Mouse (Mus musculus): ENCODE measurements around the gene Kdm4c. TPM values are rescaled to one million over a fixed set of nuclear protein-coding genes. Genes with fewer than 3 reads are reported as not detected.
A peak's percentile ranks its signal among the peaks of the same experiment; 100 is the strongest.

The Kdm4c gene
- total and polyA plus RNA-seq, 2 experiments from 2014 or later: 7.6 to 8.1 TPM

GRCm38 (mm10) chr4:74231405-74231804 is 10.9 kb upstream of the Kdm4c start:
- H3K9me3 ChIP-seq (replicated peaks; ENCODE audit: control insufficient read depth, low read length): no peaks in the 10 kb centered on the region
- H3K4me2 ChIP-seq (ENCODE audit: low read depth, low read length): no peak overlapping the region
- H3K9ac ChIP-seq (replicated peaks; ENCODE audit: low read depth, low read length): no peak overlapping the region
- H3K27ac ChIP-seq (ENCODE audit: low read depth): no peak overlapping the region
- TF ChIP-seq EP300 (IDR thresholded peaks at IDR 0.05; ENCODE audit: low read depth) (no peak), CTCF (IDR thresholded peaks at IDR 0.05; ENCODE audit: low read depth) (peak; percentile 71)
- ATAC-seq (ENCODE audit: insufficient read depth, low read depth) (0 out of 2 replicates have a peak, but pooled peaks have one; percentile 24), DNase-seq (ENCODE audit: low spot score) (no peak)
- no peak overlapping the region for H3K4me3 ChIP-seq (ENCODE audit: low read depth, low read length)
- 57% methylated on average over 5 of the region's 5 CpGs for WGBS
- no peaks in the 10 kb centered on the region for H3K27me3 ChIP-seq (ENCODE audit: control insufficient read depth, insufficient read depth, low read length)
- no peaks in the 10 kb centered on the region for H3K4me1 ChIP-seq (ENCODE audit: control insufficient read depth, insufficient read depth)
- no peaks in the 10 kb centered on the region for H3K36me3 ChIP-seq (replicated peaks; ENCODE audit: control insufficient read depth, insufficient read depth, low read length)

- H3K4me3 ChIP-seq (ENCODE audit: low read depth, low read length): no peak overlapping the region
- no peak overlapping the region for H3K9ac ChIP-seq (replicated peaks; ENCODE audit: low read depth, low read length)
- H3K4me1 ChIP-seq (ENCODE audit: control insufficient read depth, insufficient read depth): no peaks in the 10 kb centered on the region
- H3K27me3 ChIP-seq (ENCODE audit: control insufficient read depth, insufficient read depth, low read length): no peaks in the 10 kb centered on the region
- no peak for ATAC-seq (ENCODE audit: insufficient read depth, low read depth)
- no peak for DNase-seq (ENCODE audit: low spot score)
- no peak overlapping the region for H3K4me2 ChIP-seq (ENCODE audit: low read depth, low read length)
- no peak overlapping the region for H3K27ac ChIP-seq (ENCODE audit: low read depth)
- H3K36me3 ChIP-seq (replicated peaks; ENCODE audit: control insufficient read depth, insufficient read depth, low read length): no peaks in the 10 kb centered on the region
- 72% methylated on average over 3 of the region's 3 CpGs for WGBS
- no peak for TF ChIP-seq CTCF (IDR thresholded peaks at IDR 0.05; ENCODE audit: low read depth)
- no peak for TF ChIP-seq EP300 (IDR thresholded peaks at IDR 0.05; ENCODE audit: low read depth)
- no peaks in the 10 kb centered on the region for H3K9me3 ChIP-seq (replicated peaks; ENCODE audit: control insufficient read depth, low read length)
Observed at GRCm38 (mm10) chr4:74233534-74233933, 8.8 kb upstream of the Kdm4c start.

- peaks cover 6% of the 10 kb centered on the region; the same call in 1 of the 2 replicates for H3K4me1 ChIP-seq (ENCODE audit: control insufficient read depth, insufficient read depth)
- peak overlapping the region; percentile 79 for H3K4me2 ChIP-seq (ENCODE audit: low read depth, low read length)
- H3K9me3 ChIP-seq (replicated peaks; ENCODE audit: control insufficient read depth, low read length): no peaks in the 10 kb centered on the region
- WGBS: under 1% methylated on average over 65 of the region's 68 CpGs
- peak overlapping the region; percentile 89 for H3K9ac ChIP-seq (replicated peaks; ENCODE audit: low read depth, low read length)
- peak overlapping the region; percentile 89 for H3K4me3 ChIP-seq (ENCODE audit: low read depth, low read length)
- peak; percentile 99 for ATAC-seq (ENCODE audit: insufficient read depth, low read depth)
- TF ChIP-seq CTCF (IDR thresholded peaks at IDR 0.05; ENCODE audit: low read depth) (no peak), EP300 (IDR thresholded peaks at IDR 0.05; ENCODE audit: low read depth) (no peak)
- no peaks in the 10 kb centered on the region for H3K27me3 ChIP-seq (ENCODE audit: control insufficient read depth, insufficient read depth, low read length)
- no peaks in the 10 kb centered on the region for H3K36me3 ChIP-seq (replicated peaks; ENCODE audit: control insufficient read depth, insufficient read depth, low read length)
- peak overlapping the region; percentile 91 for H3K27ac ChIP-seq (ENCODE audit: low read depth)
- DNase-seq (ENCODE audit: low spot score): peak; percentile 97
Observed at GRCm38 (mm10) chr4:74251348-74252244, 9.3 kb downstream of the Kdm4c start.

GRCm38 (mm10) chr4:74252245-74253105 is 10.2 kb downstream of the Kdm4c start:
- peak; percentile 10 for DNase-seq (ENCODE audit: low spot score)

GRCm38 (mm10) chr4:74257882-74258281 is 15.6 kb downstream of the Kdm4c start:
- no peaks in the 10 kb centered on the region for H3K27me3 ChIP-seq (ENCODE audit: control insufficient read depth, insufficient read depth, low read length)
- WGBS: 73% methylated on average over 5 of the region's 5 CpGs
- no peak overlapping the region for H3K4me2 ChIP-seq (ENCODE audit: low read depth, low read length)
- H3K9ac ChIP-seq (replicated peaks; ENCODE audit: low read depth, low read length): no peak overlapping the region
- no peak overlapping the region for H3K4me3 ChIP-seq (ENCODE audit: low read depth, low read length)
- no peaks in the 10 kb centered on the region for H3K36me3 ChIP-seq (replicated peaks; ENCODE audit: control insufficient read depth, insufficient read depth, low read length)
- no peak for ATAC-seq (ENCODE audit: insufficient read depth, low read depth)
- 0 out of 2 replicates have a peak, but pooled peaks cover 3% of the 10 kb centered on the region for H3K4me1 ChIP-seq (ENCODE audit: control insufficient read depth, insufficient read depth)
- TF ChIP-seq EP300 (IDR thresholded peaks at IDR 0.05; ENCODE audit: low read depth) (no peak), CTCF (IDR thresholded peaks at IDR 0.05; ENCODE audit: low read depth) (no peak)
- no peak overlapping the region for H3K27ac ChIP-seq (ENCODE audit: low read depth)
- DNase-seq (ENCODE audit: low spot score): no peak
- H3K9me3 ChIP-seq (replicated peaks; ENCODE audit: control insufficient read depth, low read length): no peaks in the 10 kb centered on the region

More at GRCm38 (mm10) chr4:74252245-74253105, 10.2 kb downstream of the Kdm4c start:
- Histone ChIP-seq H3K9me3 (replicated peaks; ENCODE audit: control insufficient read depth, low read length) (no peaks in the 10 kb centered on the region), H3K27ac (ENCODE audit: low read depth) (peak overlapping the region; percentile 91), H3K27me3 (ENCODE audit: control insufficient read depth, insufficient read depth, low read length) (no peaks in the 10 kb centered on the region), H3K36me3 (replicated peaks; ENCODE audit: control insufficient read depth, insufficient read depth, low read length) (no peaks in the 10 kb centered on the region), H3K4me2 (ENCODE audit: low read depth, low read length) (peak overlapping the region; percentile 79), H3K4me1 (ENCODE audit: control insufficient read depth, insufficient read depth) (peaks cover 6% of the 10 kb centered on the region; the same call in 1 of the 2 replicates), H3K4me3 (ENCODE audit: low read depth, low read length) (peak overlapping the region; percentile 89), H3K9ac (replicated peaks; ENCODE audit: low read depth, low read length) (peak overlapping the region; percentile 89)
- under 1% methylated on average over 46 of the region's 46 CpGs for WGBS
- ATAC-seq (ENCODE audit: insufficient read depth, low read depth): peak; percentile 9; the same call in 1 of the 2 replicates
- TF ChIP-seq CTCF (IDR thresholded peaks at IDR 0.05; ENCODE audit: low read depth) (no peak), EP300 (IDR thresholded peaks at IDR 0.05; ENCODE audit: low read depth) (no peak)

Data from heart, postnatal 0 days (tissue).